Mouse (Mus musculus): ENCODE data around the gene Slc27a1. TPM values are rescaled to one million over a fixed set of nuclear protein-coding genes. Genes with fewer than 3 reads are reported as not detected.
"Not testable (repeated sequence)": the region's sequence is repeated elsewhere in the genome, so short reads cannot be mapped to it uniquely, and the experiment has no call there.

Gene Slc27a1
- total RNA-seq (2014; rRNA removed) (6.8 and 7.2 TPM in 2 replicates), polyA plus RNA-seq (2012; rRNA removed) (12.5 and 15.7 TPM in 2 replicates)

DNA sequence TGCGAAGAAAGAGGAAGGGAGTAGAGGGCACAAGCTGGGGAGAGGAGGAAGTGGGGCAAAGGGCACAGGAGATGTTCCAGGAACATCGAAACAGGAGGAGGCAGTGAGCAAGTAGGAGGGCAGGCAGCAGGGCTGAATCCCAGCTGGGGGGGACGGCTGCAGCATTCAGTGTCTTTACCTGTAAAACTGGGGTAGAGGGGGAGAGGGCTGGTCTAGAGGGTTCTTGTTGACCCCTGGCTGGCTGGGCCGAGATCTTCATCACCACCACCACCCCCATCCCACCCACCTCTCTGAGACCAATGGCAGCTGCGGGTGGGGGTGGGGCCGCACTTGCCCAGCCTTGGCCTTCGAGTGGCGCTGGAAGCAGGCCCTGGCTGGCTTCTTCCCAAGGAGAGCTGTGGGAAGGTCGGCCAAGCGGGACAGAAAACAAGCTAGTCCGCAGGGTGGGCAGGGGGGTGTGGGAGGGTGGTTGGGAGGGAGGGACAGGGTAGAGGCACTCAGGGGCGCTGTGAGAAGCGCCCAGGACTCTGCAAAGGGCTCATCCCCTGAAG is at the start of gene Slc27a1:
Gene Slc27a1 (plus strand): TSS at position 496 of the 551 bp plus-strand sequence.
- H3K36me3 ChIP-seq (ENCODE audit: control insufficient read depth, insufficient read depth, low read length), result no peaks in the 10 kb centered on the region
- peak; percentile 40 for DNase-seq (ENCODE audit: extremely low read depth, low read depth, low spot score)

DNA sequence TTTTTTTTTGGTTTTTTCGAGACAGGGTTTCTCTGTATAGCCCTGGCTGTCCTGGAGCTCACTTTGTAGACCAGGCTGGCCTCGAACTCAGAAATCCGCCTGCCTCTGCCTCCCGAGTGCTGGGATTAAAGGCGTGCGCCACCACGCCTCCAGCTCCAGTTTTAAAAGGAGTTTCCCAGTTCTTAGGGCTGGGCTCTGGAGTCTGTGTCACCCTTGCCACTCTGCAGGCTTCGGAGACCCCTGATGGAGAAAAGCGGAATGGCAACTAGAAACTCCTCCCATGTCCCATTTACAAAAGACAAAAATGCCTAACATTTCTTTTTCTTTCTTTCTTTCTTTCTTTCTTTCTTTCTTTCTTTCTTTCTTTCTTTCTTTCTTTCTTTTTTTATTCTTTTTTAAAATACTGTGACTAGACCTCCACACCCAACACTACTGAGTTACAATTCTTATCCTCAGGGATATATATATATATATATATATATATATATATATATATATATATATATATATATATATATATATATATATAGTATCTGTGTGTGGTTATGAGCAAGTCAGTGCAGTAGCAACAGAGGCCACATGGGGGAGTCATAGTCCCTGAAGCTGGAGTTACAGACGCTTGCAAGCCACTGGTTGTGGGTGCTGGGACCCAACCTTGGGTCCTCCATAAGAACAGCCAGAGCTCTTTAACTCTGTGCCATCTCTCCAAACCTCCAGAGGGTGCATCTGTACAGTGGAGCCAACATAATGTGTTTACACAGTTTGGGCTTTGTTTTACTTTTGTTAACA is 49.5 kb upstream of the Slc27a1 start:
- H3K36me3 ChIP-seq (ENCODE audit: control insufficient read depth, insufficient read depth, low read length); H3K4me3 ChIP-seq (ENCODE audit: insufficient read depth, low read depth, low read length); H3K27ac ChIP-seq (replicated peaks; ENCODE audit: insufficient read depth, low read depth, low read length); H3K4me1 ChIP-seq (ENCODE audit: control insufficient read depth, insufficient read depth, low read length); H3K79me2 ChIP-seq (ENCODE audit: control insufficient read depth, insufficient read depth, low read length); H3K27me3 ChIP-seq (ENCODE audit: control insufficient read depth, insufficient read depth, low read length); H3K9ac ChIP-seq (ENCODE audit: low read depth, low read length): not testable (repeated sequence)
- peak; percentile 78 for TF ChIP-seq CTCF (IDR thresholded peaks at IDR 0.05; ENCODE audit: low read depth, low read length)
- peak; percentile 59 for DNase-seq (ENCODE audit: extremely low read depth, low read depth, low spot score)
- 30% methylated on average over 10 of the region's 10 CpGs for WGBS

More for the DNA sequence above, at the start of gene Slc27a1:
- Histone ChIP-seq H3K4me3 (ENCODE audit: insufficient read depth, low read depth, low read length) (peak within 1 kb of the TSS; percentile 67), H3K27ac (replicated peaks; ENCODE audit: insufficient read depth, low read depth, low read length) (peak within 1 kb of the TSS; percentile 82), H3K9ac (ENCODE audit: low read depth, low read length) (peak within 1 kb of the TSS; percentile 76), H3K4me1 (ENCODE audit: control insufficient read depth, insufficient read depth, low read length) (peaks cover 4% of the 10 kb centered on the region; the same call in 1 of the 2 replicates), H3K27me3 (ENCODE audit: control insufficient read depth, insufficient read depth, low read length) (no peaks in the 10 kb centered on the region), H3K79me2 (ENCODE audit: control insufficient read depth, insufficient read depth, low read length) (no peaks in the 10 kb centered on the region)
- 19% methylated on average over 13 of the region's 13 CpGs for WGBS
- TF ChIP-seq CTCF (IDR thresholded peaks at IDR 0.05; ENCODE audit: low read depth, low read length) (no peak), POLR2A (IDR thresholded peaks at IDR 0.05; ENCODE audit: extremely low read depth, insufficient read depth, low read length) (no peak)

DNA sequence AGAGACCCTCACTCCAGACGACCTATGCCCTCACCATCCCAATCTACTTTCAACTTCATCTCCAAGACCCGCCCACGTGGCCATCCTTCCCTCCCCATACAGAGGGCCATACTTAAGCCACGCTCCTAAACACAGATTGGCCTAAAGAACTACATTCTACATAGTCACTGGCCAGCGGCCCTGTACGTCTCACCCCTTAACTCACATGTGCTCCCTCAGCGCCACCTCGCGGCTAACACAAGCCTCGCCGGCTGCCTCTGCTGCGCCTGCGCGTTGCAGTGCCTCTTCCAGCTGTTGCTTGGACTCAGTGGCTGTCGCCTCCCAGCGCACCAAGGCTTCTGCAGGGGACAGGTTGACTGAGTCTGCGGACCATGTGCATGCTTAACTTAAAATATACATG is 47.0 kb upstream of the Slc27a1 start:
- Histone ChIP-seq H3K4me1 (ENCODE audit: control insufficient read depth, insufficient read depth, low read length) (no peaks in the 10 kb centered on the region), H3K4me3 (ENCODE audit: insufficient read depth, low read depth, low read length) (no peak overlapping the region), H3K36me3 (ENCODE audit: control insufficient read depth, insufficient read depth, low read length) (no peaks in the 10 kb centered on the region), H3K79me2 (ENCODE audit: control insufficient read depth, insufficient read depth, low read length) (no peaks in the 10 kb centered on the region), H3K27me3 (ENCODE audit: control insufficient read depth, insufficient read depth, low read length) (no peaks in the 10 kb centered on the region), H3K27ac (replicated peaks; ENCODE audit: insufficient read depth, low read depth, low read length) (no peak overlapping the region), H3K9ac (ENCODE audit: low read depth, low read length) (no peak overlapping the region)
- TF ChIP-seq POLR2A (IDR thresholded peaks at IDR 0.05; ENCODE audit: extremely low read depth, insufficient read depth, low read length) (no peak), CTCF (IDR thresholded peaks at IDR 0.05; ENCODE audit: low read depth, low read length) (peak; percentile 98)
- peak; percentile 73 for DNase-seq (ENCODE audit: extremely low read depth, low read depth, low spot score)
- 2% methylated on average over 17 of the region's 17 CpGs for WGBS

DNA sequence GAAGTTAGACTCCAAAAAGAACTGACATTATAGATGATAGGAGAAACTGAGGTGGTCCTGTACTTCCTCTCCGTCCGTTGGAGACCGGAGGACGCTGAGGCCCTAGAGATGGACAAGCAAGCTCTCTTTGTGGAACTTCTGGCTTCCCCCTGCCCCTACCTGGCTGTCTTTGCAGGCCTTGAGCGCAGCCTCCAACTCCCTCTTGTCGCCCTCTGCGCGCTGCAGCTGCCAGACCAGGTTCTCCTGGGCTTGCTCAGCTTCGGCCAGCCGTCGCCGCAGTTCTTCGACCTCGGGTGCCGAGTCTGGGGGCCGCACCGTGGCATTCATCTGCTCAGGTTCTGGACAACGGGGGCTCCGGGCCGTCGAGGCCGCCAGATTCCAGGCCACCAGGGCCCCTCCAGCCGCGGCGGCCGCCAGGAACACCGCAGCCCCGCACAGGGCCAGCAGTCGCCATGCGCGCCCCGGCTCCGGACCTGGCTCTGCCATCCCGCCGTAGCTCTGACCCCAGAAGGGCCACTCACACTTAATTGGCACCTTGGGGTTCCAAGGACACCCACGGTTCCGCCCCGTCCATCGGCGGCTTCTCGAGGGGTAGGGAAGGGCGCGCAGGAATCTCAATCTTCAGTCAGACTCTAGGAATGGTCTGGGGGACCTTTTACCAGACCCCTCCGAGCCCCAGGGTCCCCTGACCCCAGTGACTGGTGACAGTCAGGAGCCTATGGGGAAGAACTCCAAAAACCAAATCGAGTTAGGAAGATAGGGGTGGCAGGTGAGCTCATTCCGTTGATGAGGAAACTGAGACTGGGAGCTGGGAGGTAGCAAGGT is 43.2 kb upstream of the Slc27a1 start, which contains the start of gene Ccdc194:
Gene Ccdc194 (minus strand): TSS at position 486 of the 825 bp plus-strand sequence.
- Histone ChIP-seq H3K36me3 (ENCODE audit: control insufficient read depth, insufficient read depth, low read length) (no peaks in the 10 kb centered on the region), H3K27ac (replicated peaks; ENCODE audit: insufficient read depth, low read depth, low read length) (peak within 1 kb of the TSS; percentile 44; the same call in 1 of the 2 replicates)

DNA sequence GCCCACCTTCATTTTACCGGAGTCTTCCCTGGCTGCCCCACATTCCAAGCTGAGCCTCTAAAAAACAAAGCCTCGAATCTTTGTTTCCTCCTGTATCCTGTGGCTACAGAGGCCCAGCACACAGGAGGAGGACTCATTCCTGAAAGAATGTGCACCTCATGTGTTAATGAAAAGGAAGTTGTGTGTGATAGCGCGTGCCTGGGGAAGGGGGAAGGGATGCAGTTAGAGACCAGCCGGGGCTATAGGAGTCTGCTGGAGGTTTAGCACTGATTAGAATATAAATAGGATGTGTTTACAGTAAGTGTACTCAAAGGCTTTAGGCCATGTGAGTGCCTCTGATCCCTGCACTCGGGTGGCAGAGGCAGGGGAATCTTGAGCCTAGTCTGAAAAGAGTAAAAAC is 42.4 kb upstream of the Slc27a1 start:
- Histone ChIP-seq H3K4me3 (ENCODE audit: insufficient read depth, low read depth, low read length) (no peak overlapping the region), H3K79me2 (ENCODE audit: control insufficient read depth, insufficient read depth, low read length) (no peaks in the 10 kb centered on the region), H3K27me3 (ENCODE audit: control insufficient read depth, insufficient read depth, low read length) (no peaks in the 10 kb centered on the region), H3K36me3 (ENCODE audit: control insufficient read depth, insufficient read depth, low read length) (no peaks in the 10 kb centered on the region), H3K27ac (replicated peaks; ENCODE audit: insufficient read depth, low read depth, low read length) (peak overlapping the region; percentile 44; the same call in 1 of the 2 replicates), H3K4me1 (ENCODE audit: control insufficient read depth, insufficient read depth, low read length) (no peaks in the 10 kb centered on the region; the same call in 1 of the 2 replicates), H3K9ac (ENCODE audit: low read depth, low read length) (no peak overlapping the region)
- DNase-seq (ENCODE audit: extremely low read depth, low read depth, low spot score), result no peak
- 40% methylated on average over 6 of the region's 6 CpGs for WGBS
- TF ChIP-seq POLR2A (IDR thresholded peaks at IDR 0.05; ENCODE audit: extremely low read depth, insufficient read depth, low read length), result no peak
- TF ChIP-seq CTCF (IDR thresholded peaks at IDR 0.05; ENCODE audit: low read depth, low read length), result no peak

More for the DNA sequence above, 43.2 kb upstream of the Slc27a1 start, which contains the start of gene Ccdc194:
- Histone ChIP-seq H3K4me1 (ENCODE audit: control insufficient read depth, insufficient read depth, low read length) (no peaks in the 10 kb centered on the region; the same call in 1 of the 2 replicates), H3K27me3 (ENCODE audit: control insufficient read depth, insufficient read depth, low read length) (no peaks in the 10 kb centered on the region), H3K9ac (ENCODE audit: low read depth, low read length) (no peak within 1 kb of the TSS), H3K79me2 (ENCODE audit: control insufficient read depth, insufficient read depth, low read length) (no peaks in the 10 kb centered on the region), H3K4me3 (ENCODE audit: insufficient read depth, low read depth, low read length) (no peak within 1 kb of the TSS)
- no peak for TF ChIP-seq CTCF (IDR thresholded peaks at IDR 0.05; ENCODE audit: low read depth, low read length)
- no peak for TF ChIP-seq POLR2A (IDR thresholded peaks at IDR 0.05; ENCODE audit: extremely low read depth, insufficient read depth, low read length)
- no peak for DNase-seq (ENCODE audit: extremely low read depth, low read depth, low spot score)
- WGBS, result 23% methylated on average over 46 of the region's 46 CpGs

Measured in liver, adult 2 months (tissue).